Mouse (Mus musculus) cerebellum, adult 2 months (tissue): ENCODE data around the gene Plxnc1. TPM values are rescaled to one million over a fixed set of nuclear protein-coding genes. Genes with fewer than 3 reads are reported as not detected.
A peak's percentile ranks its signal among the peaks of the same experiment; 100 is the strongest.

Experiments used
- DNase-seq, 2 experiments: peaks; one replicate each; pipeline ENCODE4 v3.0.0; 2021
- H3K27ac ChIP-seq: fragments of 200-500 bp; 2 replicates; pipeline ENCODE4 v1.5.1; 2012; ENCODE audit warnings: low read length, control low read depth, inconsistent platforms; ENCODE audit not compliant: insufficient read depth
- H3K27me3 ChIP-seq: fragments of 200-500 bp; 2 replicates; pipeline ENCODE4 v1.6.1; 2012; ENCODE audit warnings: inconsistent platforms, mild to moderate bottlenecking, low read length, moderate library complexity; ENCODE audit not compliant: control insufficient read depth, insufficient read depth
- H3K4me1 ChIP-seq: fragments of 200-500 bp; 2 replicates; pipeline ENCODE4 v1.6.1; 2011; ENCODE audit warnings: low read length; ENCODE audit not compliant: control insufficient read depth, insufficient read depth
- H3K4me3 ChIP-seq: fragments of 200-500 bp; replicated peaks from 2 replicates; pipeline ENCODE3; 2011; ENCODE audit warnings: mild to moderate bottlenecking, low read depth, low read length, control low read depth; ENCODE audit not compliant: insufficient read depth
- CTCF ChIP-seq: fragments of 200-500 bp; IDR thresholded peaks from 2 replicates; pipeline ENCODE4 v1.5.1; 2011; ENCODE audit warnings: low read depth, mild to moderate bottlenecking, control low read depth, low read length, moderate library complexity, borderline replicate concordance; ENCODE audit not compliant: insufficient read depth
- POLR2A ChIP-seq: fragments of 200-500 bp; IDR thresholded peaks from 2 replicates; pipeline ENCODE4 v1.6.1; 2011; ENCODE audit warnings: low read length, control low read depth, borderline replicate concordance; ENCODE audit not compliant: insufficient read depth
- WGBS: fragments of 180-500 bp; shearing (Covaris S2); methylation state at CpG from one replicate; pipeline ENCODE4 v1.1.7; 2018; 5-methylcytosine and 5-hydroxymethylcytosine counted together
- polyA plus RNA-seq: library from polyadenylated mRNA; depleted of rRNA; stranded (reverse); fragments of >200 nt; gene quantifications from 2 replicates; pipeline ENCODE4 v1.2.3, GENCODE M21; 2012

Gene Plxnc1
- polyA plus RNA-seq, 1 experiment: 8.2 TPM

GRCm38 (mm10) chr10:94981466-94982138 is 37.0 kb upstream of the Plxnc1 start:
- TF ChIP-seq CTCF (no peak), POLR2A (no peak)
- Histone ChIP-seq H3K27me3 (no peaks in the 10 kb centered on the region), H3K4me3 (no peak overlapping the region), H3K27ac (no peak overlapping the region), H3K4me1 (no peaks in the 10 kb centered on the region; the same call in 1 of the 2 replicates)
- 10% methylated on average over 12 of the region's 12 CpGs for WGBS
- DNase-seq: no peak

- WGBS: 43% methylated on average over 5 of the region's 5 CpGs
- Histone ChIP-seq H3K4me1 (no peaks in the 10 kb centered on the region; the same call in 1 of the 2 replicates), H3K4me3 (no peak overlapping the region), H3K27ac (no peak overlapping the region), H3K27me3 (no peaks in the 10 kb centered on the region; the same call in 1 of the 2 replicates)
- no peak for TF ChIP-seq CTCF
- no peak for TF ChIP-seq POLR2A
- no peak for DNase-seq
Observed at GRCm38 (mm10) chr10:94978265-94978822, 33.7 kb upstream of the Plxnc1 start.

GRCm38 (mm10) chr10:94976329-94976728 is 31.7 kb upstream of the Plxnc1 start:
- WGBS: 57% methylated on average over 5 of the region's 5 CpGs
- Histone ChIP-seq H3K4me3 (no peak overlapping the region), H3K27ac (no peak overlapping the region), H3K27me3 (no peaks in the 10 kb centered on the region; the same call in 1 of the 2 replicates), H3K4me1 (no peaks in the 10 kb centered on the region; the same call in 1 of the 2 replicates)
- DNase-seq: peak in 1 of 2 experiments; percentile 13
- TF ChIP-seq POLR2A: no peak
- peak; percentile 25 for TF ChIP-seq CTCF

GRCm38 (mm10) chr10:94975099-94975496 is 30.5 kb upstream of the Plxnc1 start:
- DNase-seq: no peak
- Histone ChIP-seq H3K27me3 (no peaks in the 10 kb centered on the region; the same call in 1 of the 2 replicates), H3K27ac (no peak overlapping the region), H3K4me3 (no peak overlapping the region), H3K4me1 (no peaks in the 10 kb centered on the region; the same call in 1 of the 2 replicates)
- 8% methylated on average over 4 of the region's 4 CpGs for WGBS
- TF ChIP-seq CTCF: no peak
- TF ChIP-seq POLR2A: no peak

GRCm38 (mm10) chr10:94974345-94975098 is 29.9 kb upstream of the Plxnc1 start:
- DNase-seq: no peak
- 35% methylated on average over 9 of the region's 9 CpGs for WGBS
- TF ChIP-seq POLR2A: no peak
- TF ChIP-seq CTCF: no peak

GRCm38 (mm10) chr10:94971625-94972161 is 27.1 kb upstream of the Plxnc1 start:
- no peak overlapping the region for H3K27ac ChIP-seq
- 69% methylated on average over 3 of the region's 3 CpGs for WGBS
- TF ChIP-seq POLR2A (no peak), CTCF (no peak)
- DNase-seq: no peak
- H3K4me3 ChIP-seq: no peak overlapping the region
- H3K4me1 ChIP-seq: no peaks in the 10 kb centered on the region
- H3K27me3 ChIP-seq: no peaks in the 10 kb centered on the region; the same call in 1 of the 2 replicates

More at GRCm38 (mm10) chr10:94974345-94975098, 29.9 kb upstream of the Plxnc1 start:
- no peak overlapping the region for H3K27ac ChIP-seq
- H3K4me3 ChIP-seq: no peak overlapping the region
- no peaks in the 10 kb centered on the region; the same call in 1 of the 2 replicates for H3K4me1 ChIP-seq
- no peaks in the 10 kb centered on the region; the same call in 1 of the 2 replicates for H3K27me3 ChIP-seq

GRCm38 (mm10) chr10:94970221-94970620 is 25.6 kb upstream of the Plxnc1 start:
- no peak for DNase-seq
- H3K4me3 ChIP-seq: no peak overlapping the region
- H3K27me3 ChIP-seq: no peaks in the 10 kb centered on the region; the same call in 1 of the 2 replicates
- H3K4me1 ChIP-seq: no peaks in the 10 kb centered on the region
- no peak overlapping the region for H3K27ac ChIP-seq
- TF ChIP-seq POLR2A (no peak), CTCF (no peak)
- 75% methylated on average over 6 of the region's 6 CpGs for WGBS

GRCm38 (mm10) chr10:94967468-94967867 is 22.8 kb upstream of the Plxnc1 start:
- Histone ChIP-seq H3K27me3 (no peaks in the 10 kb centered on the region), H3K4me1 (no peaks in the 10 kb centered on the region), H3K27ac (no peak overlapping the region), H3K4me3 (no peak overlapping the region)
- no peak for DNase-seq
- TF ChIP-seq POLR2A: no peak
- TF ChIP-seq CTCF: no peak
- WGBS: 91% methylated on average over 7 of the region's 7 CpGs
